Mouse (Mus musculus) small intestine, adult 2 months (tissue): ENCODE measurements at regions not wholly inside any gene's neighbourhood (a gene's known extent, or its start where the extent isn't known, plus 50 kb on each side); places are given as distances from the start of the nearest gene placed in this dataset.

ENCODE experiments used
- CTCF ChIP-seq: fragments of 200-500 bp; IDR thresholded peaks from 2 replicates; pipeline ENCODE4 v1.5.1; 2012; ENCODE audit warnings: low read depth, mild to moderate bottlenecking, control low read depth, inconsistent platforms, low read length, moderate library complexity, mixed read lengths; ENCODE audit not compliant: insufficient replicate concordance, insufficient read length; ENCODE audit errors: extremely low read depth
- POLR2A ChIP-seq: fragments of 200-500 bp; IDR thresholded peaks from 2 replicates; pipeline ENCODE4 v1.6.1; 2012; ENCODE audit warnings: low read depth, mild to moderate bottlenecking, control low read depth, inconsistent platforms, low read length, moderate library complexity

DNA sequence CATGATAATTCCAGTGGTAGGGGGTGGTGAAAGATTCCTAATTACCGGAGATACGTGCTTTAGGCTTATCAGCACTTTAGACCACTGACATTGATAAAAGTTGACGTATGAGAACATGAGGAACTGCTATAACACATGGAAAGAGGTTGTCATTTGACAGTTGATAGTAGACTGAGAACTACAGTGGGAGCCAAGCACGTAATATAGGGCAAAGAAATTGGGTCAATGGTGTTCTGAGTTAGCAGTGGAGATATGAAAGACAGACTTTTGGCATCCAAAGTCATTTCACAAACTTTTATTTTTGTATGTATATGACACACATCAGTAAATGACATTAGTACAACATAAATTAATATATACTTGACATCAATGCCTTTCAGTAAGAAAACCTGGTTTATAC, 159.6 kb upstream of the Adamts3 start:
- TF ChIP-seq CTCF (no peak), POLR2A (no peak)
